Mouse (Mus musculus): Measurements from ENCODE around the gene Itpkb.
A peak's percentile ranks its signal among the peaks of the same experiment; 100 is the strongest.

Itpkb gene

DNA sequence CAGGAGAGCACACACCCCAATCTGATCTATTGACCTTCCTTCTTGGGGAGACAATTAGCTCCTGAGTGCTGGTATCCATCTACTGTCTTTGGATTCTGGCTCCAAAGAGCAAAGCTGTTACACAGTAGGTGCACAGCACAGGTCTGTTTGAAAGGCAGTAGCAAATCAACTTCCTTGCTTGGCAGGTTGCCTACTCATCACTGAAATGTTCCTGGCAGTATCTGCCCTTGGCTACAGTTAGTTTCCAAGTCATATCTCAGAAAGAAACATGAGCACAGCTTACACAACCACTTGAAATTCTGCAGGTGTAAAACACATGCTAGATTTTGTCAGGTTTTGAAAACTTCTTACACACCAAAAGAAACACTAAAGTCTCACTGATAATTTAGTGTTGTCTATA lies 143.3 kb downstream of the Itpkb start:
- DNase-seq: peak; percentile 49 to 65

Measured in cerebellum, postnatal 10 days (tissue).